Mouse (Mus musculus): Measurements from ENCODE around the gene Akp3.

Gene Akp3

GRCm38 (mm10) chr1:87124673-87125072 lies at the start of gene Akp3:
Gene Akp3 (plus strand): TSS chr1:87124973.
- DNase-seq, result no peak

- DNase-seq, result no peak
Observed at GRCm38 (mm10) chr1:87086196-87086595, 38.6 kb upstream of the Akp3 start.

GRCm38 (mm10) chr1:87086964-87087363 lies 37.8 kb upstream of the Akp3 start:
- DNase-seq, result no peak

- no peak for DNase-seq
Observed at GRCm38 (mm10) chr1:87089251-87089650, 35.5 kb upstream of the Akp3 start.

- no peak for DNase-seq
Observed at GRCm38 (mm10) chr1:87089828-87090227, 34.9 kb upstream of the Akp3 start, which contains the start of gene Alppl2. Gene Alppl2 (minus strand): TSS chr1:87089928.

- DNase-seq, result no peak
Observed at GRCm38 (mm10) chr1:87095642-87096041, 29.1 kb upstream of the Akp3 start.

- peak; percentile 81 for DNase-seq
Observed at GRCm38 (mm10) chr1:87098358-87098975, 26.3 kb upstream of the Akp3 start.

GRCm38 (mm10) chr1:87101411-87101810 lies 23.4 kb upstream of the Akp3 start, which contains the start of gene Alpi:
Gene Alpi (minus strand): TSS chr1:87101606.
- no peak for DNase-seq

- no peak for DNase-seq
Observed at GRCm38 (mm10) chr1:87102114-87102513, 22.7 kb upstream of the Akp3 start.

GRCm38 (mm10) chr1:87103936-87104335 lies 20.8 kb upstream of the Akp3 start:
- no peak for DNase-seq

GRCm38 (mm10) chr1:87106536-87106935 lies 18.2 kb upstream of the Akp3 start:
- DNase-seq, result no peak

- no peak for DNase-seq
Observed at GRCm38 (mm10) chr1:87108564-87108963, 16.2 kb upstream of the Akp3 start.

GRCm38 (mm10) chr1:87111719-87112354 lies 12.9 kb upstream of the Akp3 start:
- peak; percentile 65 to 72 for DNase-seq

GRCm38 (mm10) chr1:87114784-87115183 lies 10.0 kb upstream of the Akp3 start:
- DNase-seq, result no peak

- peak; percentile 55 to 58 for DNase-seq
Observed at GRCm38 (mm10) chr1:87127206-87128030, 2.6 kb downstream of the Akp3 start.

GRCm38 (mm10) chr1:87131803-87132202 lies 7.0 kb downstream of the Akp3 start:
- DNase-seq, result no peak

GRCm38 (mm10) chr1:87141550-87141949 lies 16.8 kb downstream of the Akp3 start:
- DNase-seq, result no peak

GRCm38 (mm10) chr1:87142456-87142855 lies 17.7 kb downstream of the Akp3 start:
- DNase-seq, result peak; percentile 65 to 66

GRCm38 (mm10) chr1:87143141-87143540 lies 18.4 kb downstream of the Akp3 start:
- no peak for DNase-seq

GRCm38 (mm10) chr1:87149422-87149821 lies 24.6 kb downstream of the Akp3 start:
- DNase-seq, result no peak

GRCm38 (mm10) chr1:87151286-87151685 lies 26.5 kb downstream of the Akp3 start:
- DNase-seq, result no peak

- no peak for DNase-seq
Observed at GRCm38 (mm10) chr1:87153776-87154500, 29.2 kb downstream of the Akp3 start.

Measured in cerebellum, postnatal 10 days (tissue).